Mouse (Mus musculus) kidney, adult 2 months (tissue): Measurements from ENCODE around the gene Utp20.

ENCODE experiments used
- CTCF ChIP-seq: fragments of 200-500 bp; conservative IDR thresholded peaks from 2 replicates; pipeline ENCODE4 v1.5.1; 2011; ENCODE audit warnings: low read depth, mild to moderate bottlenecking, control low read depth, low read length, moderate library complexity, mixed read lengths; ENCODE audit not compliant: insufficient read depth, insufficient read length
- POLR2A ChIP-seq: fragments of 200-500 bp; IDR thresholded peaks from one replicate; pipeline ENCODE4 v1.6.1; 2011; ENCODE audit warnings: low read depth, low read length, control low read depth

GRCm38 (mm10) chr10:88783941-88784340 is 42.7 kb downstream of the Utp20 start:
- TF ChIP-seq POLR2A: no peak
- TF ChIP-seq CTCF: no peak
